Mouse (Mus musculus) liver, embryonic 14.5 days (tissue): ENCODE results near the gene Amt. TPM values are rescaled to one million over a fixed set of nuclear protein-coding genes. Genes with fewer than 3 reads are reported as not detected.
A peak's percentile ranks its signal among the peaks of the same experiment; 100 is the strongest.

Experiments used
- ATAC-seq: fragments of 200-750 bp; cut with Nextera tagmentation; 2 replicates; pipeline ENCODE4 v1.8.0; 2017; ENCODE audit warnings: moderate number of reproducible peaks, mild to moderate bottlenecking, moderate library complexity; ENCODE audit not compliant: insufficient read depth
- DNase-seq, 3 experiments: peaks; one replicate each; pipeline ENCODE4 v3.0.0-alpha.2; 2012 to 2013; ENCODE audit warnings: low read depth in 3 of 3, low spot score in 3 of 3
- H3K27ac ChIP-seq: fragments of 300-500 bp; sonication (generic); 2 replicates; pipeline ENCODE4 v1.5.1; 2014; ENCODE audit warnings: moderate library complexity, mild to moderate bottlenecking, control low read depth, inconsistent platforms
- H3K27me3 ChIP-seq: fragments of 300-500 bp; sonication (generic); 2 replicates; pipeline ENCODE4 v1.6.1; 2014; ENCODE audit warnings: mild to moderate bottlenecking, low read length, moderate library complexity; ENCODE audit not compliant: control insufficient read depth, insufficient read depth
- H3K36me3 ChIP-seq: fragments of 300-500 bp; sonication (generic); replicated peaks from 2 replicates; pipeline ENCODE4 v1.6.1; 2014; ENCODE audit warnings: low read depth; ENCODE audit not compliant: control insufficient read depth, insufficient read depth
- H3K4me1 ChIP-seq, 2 experiments: fragments of 200-500 bp in 1 of 2; fragments of 300-500 bp in 1 of 2; sonication (generic) in 1 of 2; replicated peaks; 2 replicates each; pipeline ENCODE4 v1.6.1; 2012 to 2014; ENCODE audit warnings: antibody characterized with exemption in 1 of 2, inconsistent platforms in 1 of 2, low read length in 1 of 2; ENCODE audit not compliant: control insufficient read depth in 2 of 2, insufficient read depth in 2 of 2
- H3K4me2 ChIP-seq: fragments of 300-500 bp; sonication (generic); 2 replicates; pipeline ENCODE4 v1.6.1; 2014; ENCODE audit warnings: low read depth, mild to moderate bottlenecking, control low read depth, moderate library complexity
- H3K4me3 ChIP-seq, 2 experiments: fragments of 200-500 bp in 1 of 2; fragments of 300-500 bp in 1 of 2; sonication (generic) in 1 of 2; 2 replicates each; pipeline ENCODE4 v1.5.1; 2012 to 2014; ENCODE audit warnings: low read depth in 2 of 2, low read length in 2 of 2, mild to moderate bottlenecking in 2 of 2, control low read depth in 1 of 2, inconsistent platforms in 1 of 2, moderate library complexity in 1 of 2; ENCODE audit not compliant: insufficient read depth in 1 of 2
- H3K9ac ChIP-seq: fragments of 300-500 bp; sonication (generic); replicated peaks from 2 replicates; pipeline ENCODE4 v1.6.1; 2014; ENCODE audit warnings: mild to moderate bottlenecking, control low read depth, moderate library complexity
- H3K9me3 ChIP-seq: fragments of 300-500 bp; sonication (generic); 2 replicates; pipeline ENCODE4 v1.6.1; 2016; ENCODE audit warnings: low read length, mixed read lengths; ENCODE audit not compliant: control insufficient read depth
- CTCF ChIP-seq: IDR thresholded peaks from 2 replicates; pipeline ENCODE4 v1.5.1; 2016; ENCODE audit warnings: antibody characterized with exemption, low read depth, control low read depth
- EP300 ChIP-seq: IDR thresholded peaks from 2 replicates; pipeline ENCODE4 v1.6.1; 2016; ENCODE audit warnings: antibody characterized with exemption, low read depth
- WGBS: fragments of 180-500 bp; shearing (Covaris S2); extraction: QIAGEN DNeasy Blood & Tissue Kit; methylation state at CpG from one replicate; pipeline ENCODE4 v1.1.7; 2014; ENCODE audit not compliant: insufficient replicate concordance; 5-methylcytosine and 5-hydroxymethylcytosine counted together
- polyA plus RNA-seq, 2 experiments: library from polyadenylated mRNA; depleted of rRNA in 1 of 2; stranded (reverse) in 1 of 2; unstranded in 1 of 2; fragments of >200 nt; fragmentation: Nextera tagmentation in 1 of 2; extraction: Ambion mirVana in 1 of 2; gene quantifications; 2 replicates each; pipeline versions ENCODE4 v1.2.1 to v1.2.3; 2012 to 2014

Amt gene
- polyA plus RNA-seq, 2 experiments, result 7.2 to 7.5 TPM

GRCm38 (mm10) chr9:108290016-108290750, 6.5 kb upstream of the Amt start, which contains the start of gene Nicn1:
TSS of gene Nicn1 (plus strand) at chr9:108290429.
- H3K4me2 ChIP-seq, result peak within 1 kb of the TSS; percentile 88
- peaks cover 12% of the 10 kb centered on the region in 2 experiments; a peak in 3 of 4 replicates for H3K4me1 ChIP-seq
- H3K27me3 ChIP-seq, result no peaks in the 10 kb centered on the region
- H3K4me3 ChIP-seq, result peak within 1 kb of the TSS; percentile 65 to 92
- peak; percentile 97 for ATAC-seq
- peak; percentile 96 to 97 (median 97) for DNase-seq
- 1% methylated on average over 32 of the region's 32 CpGs for WGBS
- no peaks in the 10 kb centered on the region for H3K9me3 ChIP-seq
- no peaks in the 10 kb centered on the region for H3K36me3 ChIP-seq
- peak within 1 kb of the TSS; percentile 69 for H3K9ac ChIP-seq
- peak within 1 kb of the TSS; percentile 68 for H3K27ac ChIP-seq
- TF ChIP-seq CTCF (no peak), EP300 (no peak; the same call in 1 of the 2 replicates)

GRCm38 (mm10) chr9:108290773-108291172, 5.9 kb upstream of the Amt start:
- H3K4me2 ChIP-seq, result peak overlapping the region; percentile 88
- H3K36me3 ChIP-seq, result no peaks in the 10 kb centered on the region
- WGBS, result 53% methylated on average over 6 of the region's 6 CpGs
- no peak overlapping the region for H3K9ac ChIP-seq
- H3K4me1 ChIP-seq, result peaks cover 12% of the 10 kb centered on the region in 2 experiments; a peak in 3 of 4 replicates
- H3K27ac ChIP-seq, result no peak overlapping the region; the same call in 1 of the 2 replicates
- TF ChIP-seq CTCF, result no peak
- no peak for TF ChIP-seq EP300
- no peak for ATAC-seq
- no peaks in the 10 kb centered on the region for H3K9me3 ChIP-seq
- no peaks in the 10 kb centered on the region for H3K27me3 ChIP-seq
- DNase-seq, result no peak
- H3K4me3 ChIP-seq, result peak overlapping the region; percentile 65 to 79

GRCm38 (mm10) chr9:108301853-108302252, 5.2 kb downstream of the Amt start:
- TF ChIP-seq EP300 (no peak), CTCF (no peak)
- Histone ChIP-seq H3K9me3 (no peaks in the 10 kb centered on the region), H3K27me3 (no peaks in the 10 kb centered on the region), H3K27ac (no peak overlapping the region), H3K4me2 (no peak overlapping the region), H3K9ac (no peak overlapping the region), H3K4me3 (no peak overlapping the region), H3K4me1 (peaks cover 9% of the 10 kb centered on the region in 2 experiments), H3K36me3 (peaks cover 4% of the 10 kb centered on the region)
- 67% methylated on average over 3 of the region's 3 CpGs for WGBS
- no peak for DNase-seq
- no peak for ATAC-seq

- Histone ChIP-seq H3K36me3 (peaks cover 7% of the 10 kb centered on the region), H3K27ac (peak overlapping the region; percentile 99), H3K9me3 (no peaks in the 10 kb centered on the region), H3K4me2 (peak overlapping the region; percentile 91), H3K9ac (peak overlapping the region; percentile 89), H3K4me3 (peak overlapping the region; percentile 78 to 99; a peak in 3 of 4 replicates), H3K4me1 (peaks cover 22% of the 10 kb centered on the region in 2 experiments), H3K27me3 (no peaks in the 10 kb centered on the region)
- WGBS, result 25% methylated on average over 4 of the region's 4 CpGs
- DNase-seq (no peak), ATAC-seq (no peak)
- TF ChIP-seq CTCF (no peak), EP300 (no peak)
Observed at GRCm38 (mm10) chr9:108304716-108305115, 8.1 kb downstream of the Amt start.

- peaks cover 22 to 24% of the 10 kb centered on the region in 2 experiments for H3K4me1 ChIP-seq
- H3K4me2 ChIP-seq, result peak overlapping the region; percentile 91
- WGBS, result 0% methylated on average over 1 of the region's 1 CpGs
- peaks cover 7% of the 10 kb centered on the region for H3K36me3 ChIP-seq
- DNase-seq, result no peak
- no peak for TF ChIP-seq CTCF
- no peak for TF ChIP-seq EP300
- no peaks in the 10 kb centered on the region for H3K9me3 ChIP-seq
- H3K4me3 ChIP-seq, result peak overlapping the region; percentile 78 to 99
- ATAC-seq, result no peak
- peak overlapping the region; percentile 99 for H3K27ac ChIP-seq
- H3K9ac ChIP-seq, result peak overlapping the region; percentile 89
- no peaks in the 10 kb centered on the region for H3K27me3 ChIP-seq
Observed at GRCm38 (mm10) chr9:108305170-108305569, 8.5 kb downstream of the Amt start.
